Mouse (Mus musculus): ENCODE measurements around the gene Ttc30b. TPM values are rescaled to one million over a fixed set of nuclear protein-coding genes. Genes with fewer than 3 reads are reported as not detected.
"Not testable (repeated sequence)": the region's sequence is repeated elsewhere in the genome, so short reads cannot be mapped to it uniquely, and the experiment has no call there.

Gene Ttc30b
- 9.5 and 10.7 TPM in 2 replicates for polyA plus RNA-seq (2015; fragmentation: Nextera tagmentation; extraction: Ambion mirVana)

DNA sequence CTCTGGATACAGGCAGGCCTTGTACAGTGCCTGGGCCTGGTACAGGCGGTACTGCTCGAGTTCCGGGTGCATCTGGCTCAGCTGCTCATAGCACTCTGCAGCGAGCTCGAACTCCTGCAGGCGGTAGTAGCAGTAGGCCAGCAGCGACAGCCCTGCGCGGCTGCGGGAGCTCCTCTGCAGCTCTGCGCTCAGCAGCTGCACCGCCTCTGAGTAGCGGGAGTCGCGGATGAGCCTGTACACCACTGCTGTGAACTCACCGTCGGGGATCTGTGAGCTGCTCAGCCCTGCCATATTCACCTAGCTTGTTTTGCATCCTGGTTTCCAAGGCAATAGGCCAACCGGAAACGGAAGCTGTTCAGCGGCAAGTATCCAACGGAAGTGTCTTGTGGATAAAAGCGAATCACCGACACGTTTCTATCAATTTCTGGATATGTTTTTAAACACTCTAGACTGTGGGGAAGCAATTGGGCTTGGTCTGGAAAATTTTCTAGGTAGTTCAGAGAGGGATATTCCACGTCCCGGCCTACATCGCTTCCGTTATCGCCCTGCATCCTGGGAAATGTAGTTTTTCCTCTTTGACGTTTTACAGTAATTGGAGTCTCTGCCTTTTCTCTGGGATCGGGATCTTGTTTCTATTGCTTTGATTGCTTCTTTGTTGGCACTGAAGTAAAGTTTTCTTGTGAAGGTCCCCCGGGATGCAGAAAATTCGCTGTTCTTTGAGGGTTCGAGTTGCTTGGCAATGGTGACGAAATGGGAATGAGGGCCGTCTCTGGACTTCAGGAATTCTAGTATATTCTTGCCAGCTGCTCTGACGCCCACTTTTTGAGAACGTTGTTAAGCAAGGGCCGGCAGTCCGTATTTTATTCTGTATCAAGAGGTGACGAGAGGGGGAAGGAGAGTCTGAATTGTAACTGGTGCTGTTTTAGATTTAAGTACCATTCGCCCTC lies at the start of gene Ttc30b:
Ttc30b (minus strand) TSS at position 469 of the 947 bp plus-strand sequence.
- 0 out of 2 replicates have a peak within 1 kb of the TSS, but pooled peaks have one; percentile 22 for H3K9ac ChIP-seq
- peaks cover 5% of the 10 kb centered on the region; the same call in 1 of the 2 replicates for H3K4me1 ChIP-seq
- peak within 1 kb of the TSS; percentile 81 for H3K27ac ChIP-seq
- H3K36me3 ChIP-seq, result no peaks in the 10 kb centered on the region
- ATAC-seq (ENCODE audit: insufficient read depth, low FRiP score, low read depth), result peak; percentile 77
- peak within 1 kb of the TSS; percentile 54 for H3K4me3 ChIP-seq (replicated peaks)
- H3K27me3 ChIP-seq (replicated peaks), result no peaks in the 10 kb centered on the region
- WGBS, result 3% methylated on average over 39 of the region's 42 CpGs
- H3K9me3 ChIP-seq, result no peaks in the 10 kb centered on the region
- peak within 1 kb of the TSS; percentile 56 for H3K4me2 ChIP-seq

GRCm38 (mm10) chr2:75987739-75988138 lies 49.4 kb upstream of the Ttc30b start:
- Histone ChIP-seq H3K9me3 (no peaks in the 10 kb centered on the region), H3K9ac (no peak overlapping the region), H3K4me1 (peaks cover 7% of the 10 kb centered on the region), H3K4me3 (replicated peaks) (no peak overlapping the region), H3K4me2 (no peak overlapping the region), H3K27ac (no peak overlapping the region), H3K36me3 (no peaks in the 10 kb centered on the region), H3K27me3 (replicated peaks) (no peaks in the 10 kb centered on the region)
- ATAC-seq (ENCODE audit: insufficient read depth, low FRiP score, low read depth), result no peak
- WGBS, result 54% methylated on average over 9 of the region's 9 CpGs

- Histone ChIP-seq H3K4me2 (no peak overlapping the region), H3K9me3 (no peaks in the 10 kb centered on the region), H3K4me3 (replicated peaks) (no peak overlapping the region), H3K9ac (no peak overlapping the region), H3K27me3 (replicated peaks) (no peaks in the 10 kb centered on the region), H3K27ac (no peak overlapping the region), H3K36me3 (no peaks in the 10 kb centered on the region), H3K4me1 (peaks cover 7% of the 10 kb centered on the region; the same call in 1 of the 2 replicates)
- WGBS, result 0% methylated on average over 2 of the region's 2 CpGs
- peak; percentile 52; the same call in 1 of the 2 replicates for ATAC-seq (ENCODE audit: insufficient read depth, low FRiP score, low read depth)
Observed at GRCm38 (mm10) chr2:75985124-75985523, 46.7 kb upstream of the Ttc30b start.

GRCm38 (mm10) chr2:75983847-75984246 lies 45.5 kb upstream of the Ttc30b start:
- 77% methylated on average over 3 of the region's 3 CpGs for WGBS
- no peak overlapping the region for H3K9ac ChIP-seq
- H3K4me1 ChIP-seq, result peaks cover 7% of the 10 kb centered on the region; the same call in 1 of the 2 replicates
- H3K27ac ChIP-seq, result no peak overlapping the region
- H3K27me3 ChIP-seq (replicated peaks), result no peaks in the 10 kb centered on the region
- no peak for ATAC-seq (ENCODE audit: insufficient read depth, low FRiP score, low read depth)
- no peaks in the 10 kb centered on the region for H3K36me3 ChIP-seq
- no peak overlapping the region for H3K4me2 ChIP-seq
- H3K9me3 ChIP-seq, result no peaks in the 10 kb centered on the region
- H3K4me3 ChIP-seq (replicated peaks), result no peak overlapping the region

DNA sequence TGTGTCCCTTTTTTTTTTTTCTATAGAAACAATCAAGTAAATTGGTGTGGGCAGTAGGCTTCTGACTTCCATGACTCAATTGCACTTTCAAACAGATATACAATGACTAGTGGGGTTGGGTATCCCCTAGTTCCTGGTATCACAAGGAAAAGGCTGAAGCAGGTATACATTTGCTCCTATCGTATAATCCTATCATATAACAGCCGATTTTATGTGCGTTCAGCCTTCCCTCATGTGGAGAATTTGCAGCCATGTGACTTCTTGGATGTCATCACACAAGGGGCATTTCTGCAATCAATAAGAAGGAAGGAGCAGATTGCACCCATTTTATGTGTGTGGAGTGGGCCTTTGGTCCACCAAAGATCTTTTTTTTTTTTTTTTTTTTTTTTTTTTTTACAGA lies 44.7 kb upstream of the Ttc30b start:
- no peak overlapping the region for H3K4me2 ChIP-seq
- H3K4me1 ChIP-seq, result peaks cover 2% of the 10 kb centered on the region; the same call in 1 of the 2 replicates
- no peaks in the 10 kb centered on the region for H3K36me3 ChIP-seq
- H3K9ac ChIP-seq, result no peak overlapping the region
- no peak for ATAC-seq (ENCODE audit: insufficient read depth, low FRiP score, low read depth)
- H3K27me3 ChIP-seq (replicated peaks), result no peaks in the 10 kb centered on the region
- no peak overlapping the region for H3K4me3 ChIP-seq (replicated peaks)
- WGBS, result 99% methylated on average over 3 of the region's 3 CpGs
- H3K27ac ChIP-seq, result no peak overlapping the region
- H3K9me3 ChIP-seq, result no peaks in the 10 kb centered on the region

DNA sequence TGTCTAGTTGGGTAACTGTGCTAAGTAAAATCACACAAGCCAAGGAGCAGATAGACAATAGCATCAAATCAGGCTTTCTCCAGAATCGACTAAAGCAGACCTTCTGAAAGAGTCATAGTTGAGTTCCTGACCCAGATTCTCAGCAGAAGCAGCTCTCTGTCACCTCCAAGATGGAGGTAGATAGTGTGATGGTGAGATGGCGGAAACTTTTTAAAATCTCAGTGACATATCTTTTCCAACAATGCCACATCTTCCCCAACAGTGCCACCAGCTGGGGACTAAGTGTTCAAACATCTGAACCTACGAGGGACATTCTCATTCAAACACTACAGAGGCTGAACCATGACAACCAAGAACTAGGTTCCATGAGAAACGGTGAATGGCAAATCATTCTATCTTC lies 44.2 kb upstream of the Ttc30b start:
- ATAC-seq (ENCODE audit: insufficient read depth, low FRiP score, low read depth), result no peak
- no peak overlapping the region for H3K4me3 ChIP-seq (replicated peaks)
- no peak overlapping the region for H3K4me2 ChIP-seq
- H3K9me3 ChIP-seq, result no peaks in the 10 kb centered on the region
- H3K27me3 ChIP-seq (replicated peaks), result no peaks in the 10 kb centered on the region
- H3K36me3 ChIP-seq, result no peaks in the 10 kb centered on the region
- H3K4me1 ChIP-seq, result peaks cover 2% of the 10 kb centered on the region; the same call in 1 of the 2 replicates
- no peak overlapping the region for H3K27ac ChIP-seq
- H3K9ac ChIP-seq, result no peak overlapping the region
- 94% methylated on average over 4 of the region's 4 CpGs for WGBS

DNA sequence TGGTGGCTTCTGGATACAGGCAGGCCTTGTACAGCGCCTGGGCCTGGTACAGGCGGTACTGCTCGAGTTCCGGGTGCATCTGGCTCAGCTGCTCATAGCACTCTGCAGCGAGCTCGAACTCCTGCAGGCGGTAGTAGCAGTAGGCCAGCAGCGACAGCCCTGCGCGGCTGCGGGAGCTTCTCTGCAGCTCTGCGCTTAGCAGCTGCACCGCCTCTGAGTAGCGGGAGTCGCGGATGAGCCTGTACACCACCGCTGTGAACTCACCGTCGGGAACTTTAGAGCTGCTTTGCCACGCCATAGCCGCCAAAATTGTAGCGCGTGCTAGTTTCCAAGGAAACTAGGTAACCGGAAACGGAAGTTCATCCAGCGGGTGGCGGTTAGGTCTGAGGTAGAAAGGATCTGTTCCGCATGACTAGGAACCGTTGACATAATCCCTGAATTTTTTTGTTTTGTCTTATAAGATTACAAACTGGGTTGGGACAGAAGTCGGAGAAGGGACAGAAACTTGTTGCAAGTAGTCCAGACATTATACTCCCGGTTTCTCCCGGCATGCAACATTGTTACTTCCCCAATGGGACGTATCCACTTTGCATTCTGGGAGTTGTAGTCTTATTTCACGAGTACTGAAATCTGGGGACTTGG lies 43.2 kb upstream of the Ttc30b start, which contains the start of gene Ttc30a1:
Ttc30a1 (minus strand) TSS at position 528 of the 642 bp plus-strand sequence.
- H3K27me3 ChIP-seq (replicated peaks); H3K9me3 ChIP-seq; H3K9ac ChIP-seq; H3K4me1 ChIP-seq; H3K36me3 ChIP-seq: not testable (repeated sequence)
- 4% methylated on average over 33 of the region's 34 CpGs for WGBS
- Histone ChIP-seq H3K4me2 (peak within 1 kb of the TSS; percentile 81), H3K27ac (0 out of 2 replicates have a peak within 1 kb of the TSS, but pooled peaks have one; percentile 9), H3K4me3 (replicated peaks) (peak within 1 kb of the TSS; percentile 50)
- peak; percentile 59 for ATAC-seq (ENCODE audit: insufficient read depth, low FRiP score, low read depth)

GRCm38 (mm10) chr2:75980933-75981439 lies 42.6 kb upstream of the Ttc30b start:
- not testable (repeated sequence) for H3K4me1 ChIP-seq; H3K27me3 ChIP-seq (replicated peaks); H3K9ac ChIP-seq; H3K27ac ChIP-seq; ATAC-seq (ENCODE audit: insufficient read depth, low FRiP score, low read depth); H3K36me3 ChIP-seq; H3K9me3 ChIP-seq
- WGBS, result 93% methylated on average over 13 of the region's 13 CpGs
- H3K4me3 ChIP-seq (replicated peaks), result peak overlapping the region; percentile 50
- peak overlapping the region; percentile 81 for H3K4me2 ChIP-seq

DNA sequence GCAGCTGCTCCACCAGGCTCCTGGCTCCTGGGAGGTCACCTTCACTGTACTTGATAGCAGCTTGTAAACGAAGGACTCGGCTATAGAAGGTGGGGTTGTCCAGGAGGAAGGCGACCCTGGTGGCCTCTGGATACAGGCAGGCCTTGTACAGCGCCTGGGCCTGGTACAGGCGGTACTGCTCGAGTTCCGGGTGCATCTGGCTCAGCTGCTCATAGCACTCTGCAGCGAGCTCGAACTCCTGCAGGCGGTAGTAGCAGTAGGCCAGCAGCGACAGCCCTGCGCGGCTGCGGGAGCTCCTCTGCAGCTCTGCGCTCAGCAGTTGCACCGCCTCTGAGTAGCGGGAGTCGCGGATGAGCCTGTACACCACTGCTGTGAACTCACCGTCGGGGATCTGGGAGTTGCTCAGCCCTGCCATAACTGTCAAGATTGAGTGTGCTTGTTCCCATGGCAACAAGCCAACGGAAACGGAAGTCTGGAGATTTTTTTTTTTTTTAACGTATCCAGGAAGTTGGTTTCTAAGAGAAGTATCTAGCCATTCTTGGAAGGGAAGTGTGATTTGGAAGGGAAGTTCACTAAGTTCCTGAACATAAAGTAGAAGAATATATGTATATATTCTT lies 39.5 kb upstream of the Ttc30b start, which contains the start of gene Ttc30a2:
Ttc30a2 (minus strand) TSS at position 419 of the 617 bp plus-strand sequence.
- H3K27me3 ChIP-seq (replicated peaks), result not testable (repeated sequence)

GRCm38 (mm10) chr2:75976070-75976469 lies 37.7 kb upstream of the Ttc30b start:
- not testable (repeated sequence) for H3K9ac ChIP-seq; ATAC-seq (ENCODE audit: insufficient read depth, low FRiP score, low read depth); H3K4me3 ChIP-seq (replicated peaks); H3K36me3 ChIP-seq; H3K4me2 ChIP-seq; H3K9me3 ChIP-seq; H3K27me3 ChIP-seq (replicated peaks); H3K27ac ChIP-seq; H3K4me1 ChIP-seq
- 80% methylated on average over 2 of the region's 2 CpGs for WGBS

More for the DNA sequence above, 39.5 kb upstream of the Ttc30b start, which contains the start of gene Ttc30a2:
- H3K4me2 ChIP-seq; H3K4me3 ChIP-seq (replicated peaks); H3K4me1 ChIP-seq; H3K9me3 ChIP-seq; H3K36me3 ChIP-seq; H3K9ac ChIP-seq; H3K27ac ChIP-seq: not testable (repeated sequence)
- 31% methylated on average over 20 of the region's 24 CpGs for WGBS
- peak; percentile 36; the same call in 1 of the 2 replicates for ATAC-seq (ENCODE audit: insufficient read depth, low FRiP score, low read depth)

GRCm38 (mm10) chr2:75974131-75974530 lies 35.7 kb upstream of the Ttc30b start:
- Histone ChIP-seq H3K36me3 (no peaks in the 10 kb centered on the region), H3K4me2 (no peak overlapping the region), H3K27ac (no peak overlapping the region), H3K27me3 (replicated peaks) (no peaks in the 10 kb centered on the region), H3K9ac (no peak overlapping the region), H3K9me3 (no peaks in the 10 kb centered on the region), H3K4me1 (no peaks in the 10 kb centered on the region), H3K4me3 (replicated peaks) (no peak overlapping the region)
- ATAC-seq (ENCODE audit: insufficient read depth, low FRiP score, low read depth), result no peak
- 53% methylated on average over 9 of the region's 9 CpGs for WGBS

All from stomach, embryonic 15.5 days (tissue).